Mouse (Mus musculus) liver, adult 2 months (tissue): ENCODE measurements around the gene Esyt2. TPM values are rescaled to one million over a fixed set of nuclear protein-coding genes. Genes with fewer than 3 reads are reported as not detected.

Experiments used
- DNase-seq: peaks from one replicate; pipeline ENCODE4 v3.0.0-alpha.2; 2011; ENCODE audit warnings: low read depth, low spot score; ENCODE audit errors: extremely low read depth
- H3K27ac ChIP-seq: fragments of 200-500 bp; replicated peaks from 2 replicates; pipeline ENCODE4 v1.5.1; 2012; ENCODE audit warnings: low read depth, mild to moderate bottlenecking, control low read depth, inconsistent platforms, low read length; ENCODE audit not compliant: insufficient read depth
- H3K27me3 ChIP-seq: fragments of 200-500 bp; 2 replicates; pipeline ENCODE4 v1.6.1; 2012; ENCODE audit warnings: mild to moderate bottlenecking, moderate library complexity, low read length, inconsistent platforms; ENCODE audit not compliant: control insufficient read depth, insufficient read depth
- H3K36me3 ChIP-seq: fragments of 200-500 bp; 2 replicates; pipeline ENCODE4 v1.6.1; 2012; ENCODE audit warnings: low read length, inconsistent platforms; ENCODE audit not compliant: control insufficient read depth, insufficient read depth
- H3K4me1 ChIP-seq: fragments of 200-500 bp; 2 replicates; pipeline ENCODE4 v1.6.1; 2011; ENCODE audit warnings: low read length; ENCODE audit not compliant: control insufficient read depth, insufficient read depth
- H3K4me3 ChIP-seq: fragments of 200-500 bp; 2 replicates; pipeline ENCODE4 v1.5.1; 2011; ENCODE audit warnings: low read depth, mild to moderate bottlenecking, control low read depth, low read length, moderate library complexity; ENCODE audit not compliant: insufficient read depth
- H3K79me2 ChIP-seq: fragments of 200-500 bp; 2 replicates; pipeline ENCODE4 v1.6.1; 2012; ENCODE audit warnings: inconsistent platforms, mild to moderate bottlenecking, low read length, moderate library complexity; ENCODE audit not compliant: control insufficient read depth, insufficient read depth
- H3K9ac ChIP-seq: fragments of 200-500 bp; 2 replicates; pipeline ENCODE4 v1.6.1; 2012; ENCODE audit warnings: low read depth, mild to moderate bottlenecking, control low read depth, inconsistent platforms, low read length
- CTCF ChIP-seq: fragments of 200-500 bp; IDR thresholded peaks from 2 replicates; pipeline ENCODE4 v1.5.1; 2011; ENCODE audit warnings: low read depth, low read length, control low read depth
- POLR2A ChIP-seq: fragments of 200-500 bp; IDR thresholded peaks from 2 replicates; pipeline ENCODE4 v1.6.1; 2011; ENCODE audit warnings: low read length, control low read depth; ENCODE audit not compliant: insufficient read depth; ENCODE audit errors: extremely low read depth
- WGBS: fragments of 180-500 bp; shearing (Covaris S2); methylation state at CpG from one replicate; pipeline ENCODE4 v1.1.7; 2018; 5-methylcytosine and 5-hydroxymethylcytosine counted together
- polyA plus RNA-seq: library from polyadenylated mRNA; depleted of rRNA; stranded (reverse); fragments of >200 nt; gene quantifications from 2 replicates; pipeline ENCODE4 v1.2.3, GENCODE M21; 2012
- total RNA-seq: library from RNA; depleted of rRNA; stranded (reverse); fragments of >200 nt; gene quantifications from 2 replicates; pipeline ENCODE4 v1.2.3, GENCODE M21; 2014

Gene Esyt2
- total and polyA plus RNA-seq, 2 experiments: 2.4 to 27.7 TPM

DNA sequence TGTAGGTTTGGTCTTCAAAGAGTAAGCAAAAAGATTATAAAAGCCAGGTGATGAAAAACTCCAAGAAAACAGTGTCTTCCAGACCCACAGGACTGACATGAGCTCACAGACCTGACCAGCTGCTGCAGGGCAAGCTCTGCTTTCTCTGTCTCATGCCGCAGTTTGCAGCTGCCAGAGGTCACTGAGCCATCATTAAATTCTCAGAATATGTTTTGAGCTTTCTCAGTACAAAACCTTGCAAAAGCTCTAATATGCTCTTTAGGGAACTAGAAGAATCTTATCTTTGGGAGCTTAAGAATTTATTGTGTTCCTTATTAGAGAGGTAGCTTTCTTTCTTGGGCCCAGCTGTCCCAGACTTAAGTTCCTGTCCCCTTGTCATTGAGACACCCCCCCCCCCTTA is 25.0 kb downstream of the Esyt2 start:
- DNase-seq: no peak
- H3K79me2 ChIP-seq: peaks cover 15% of the 10 kb centered on the region
- H3K4me3 ChIP-seq: no peak overlapping the region
- no peak for TF ChIP-seq POLR2A
- no peak for TF ChIP-seq CTCF
- 31% methylated on average over 1 of the region's 1 CpGs for WGBS
- no peaks in the 10 kb centered on the region for H3K36me3 ChIP-seq
- H3K4me1 ChIP-seq: peaks cover 2% of the 10 kb centered on the region; the same call in 1 of the 2 replicates
- H3K9ac ChIP-seq: no peak overlapping the region
- no peak overlapping the region for H3K27ac ChIP-seq
- H3K27me3 ChIP-seq: no peaks in the 10 kb centered on the region

DNA sequence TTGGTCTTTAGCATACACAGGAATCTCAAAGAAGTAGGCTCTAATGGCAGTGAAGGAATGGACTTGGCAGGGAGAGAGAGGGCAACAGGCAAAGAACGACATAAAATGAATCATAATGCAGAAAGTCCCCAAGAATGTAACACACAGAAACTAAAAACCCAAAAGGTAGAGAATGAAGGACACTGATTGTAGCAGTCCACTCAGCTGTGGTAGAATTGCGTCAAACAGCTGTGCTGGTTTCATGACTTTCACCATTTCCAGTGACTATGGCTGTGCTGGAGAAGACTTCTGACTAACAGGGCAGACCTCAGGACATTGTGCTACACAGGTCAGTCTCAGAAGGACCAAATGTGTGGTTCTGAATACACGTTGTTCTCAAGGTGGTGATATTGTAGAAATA is 26.9 kb downstream of the Esyt2 start:
- H3K9ac ChIP-seq: no peak overlapping the region
- WGBS: 91% methylated on average over 3 of the region's 3 CpGs
- H3K4me1 ChIP-seq: peaks cover 2% of the 10 kb centered on the region; the same call in 1 of the 2 replicates
- no peak overlapping the region for H3K27ac ChIP-seq
- TF ChIP-seq POLR2A (no peak), CTCF (no peak)
- no peaks in the 10 kb centered on the region for H3K27me3 ChIP-seq
- no peaks in the 10 kb centered on the region for H3K36me3 ChIP-seq
- no peak for DNase-seq
- no peak overlapping the region for H3K4me3 ChIP-seq
- peaks cover 15% of the 10 kb centered on the region for H3K79me2 ChIP-seq

DNA sequence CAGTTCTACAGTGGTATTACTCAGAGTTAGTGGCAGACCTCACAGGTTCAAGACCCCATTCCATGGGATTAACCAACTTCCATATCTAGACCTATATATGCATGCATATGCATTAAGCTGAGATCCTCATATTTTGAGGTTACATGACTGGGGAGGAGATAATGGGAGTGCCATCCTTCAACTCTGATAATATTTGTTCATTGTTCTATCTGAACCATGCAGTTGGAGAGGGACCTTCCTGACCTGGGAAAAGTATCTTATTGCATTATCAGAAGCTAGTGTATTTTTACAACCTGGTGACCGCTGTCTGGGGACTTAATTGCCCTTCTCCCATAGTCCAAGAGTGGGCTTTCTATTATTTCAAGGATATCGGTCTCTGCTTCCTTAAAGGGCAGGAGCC is 27.6 kb downstream of the Esyt2 start:
- 91% methylated on average over 2 of the region's 2 CpGs for WGBS
- no peak overlapping the region for H3K27ac ChIP-seq
- no peaks in the 10 kb centered on the region for H3K36me3 ChIP-seq
- H3K27me3 ChIP-seq: no peaks in the 10 kb centered on the region
- no peak overlapping the region for H3K9ac ChIP-seq
- TF ChIP-seq CTCF: no peak
- no peak for TF ChIP-seq POLR2A
- peaks cover 15% of the 10 kb centered on the region for H3K79me2 ChIP-seq
- peaks cover 2% of the 10 kb centered on the region; the same call in 1 of the 2 replicates for H3K4me1 ChIP-seq
- H3K4me3 ChIP-seq: no peak overlapping the region
- DNase-seq: no peak

DNA sequence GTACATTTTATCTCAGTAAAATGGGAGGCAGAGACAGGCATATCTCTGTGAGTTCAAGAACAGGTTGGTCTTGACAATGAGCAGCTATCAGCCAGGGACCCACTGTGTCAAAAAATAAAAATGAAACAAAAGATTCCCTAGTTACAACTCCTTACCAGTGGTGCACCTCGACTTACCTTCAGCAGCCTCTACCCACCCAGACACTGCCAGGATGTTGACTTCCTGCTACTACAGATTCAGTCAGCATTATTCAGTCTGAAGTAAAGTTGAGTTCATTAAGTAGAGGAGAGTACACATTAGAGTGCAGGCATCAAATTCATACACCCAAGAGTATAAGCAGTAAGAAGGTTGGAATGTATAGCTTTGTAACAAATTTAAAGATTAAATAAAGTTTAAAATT is 32.8 kb downstream of the Esyt2 start:
- H3K79me2 ChIP-seq: peaks cover 4% of the 10 kb centered on the region; the same call in 1 of the 2 replicates
- no peak overlapping the region for H3K4me3 ChIP-seq
- TF ChIP-seq POLR2A (no peak), CTCF (no peak)
- no peak overlapping the region for H3K27ac ChIP-seq
- H3K4me1 ChIP-seq: no peaks in the 10 kb centered on the region; the same call in 1 of the 2 replicates
- no peak for DNase-seq
- H3K27me3 ChIP-seq: no peaks in the 10 kb centered on the region
- WGBS: 78% methylated on average over 1 of the region's 1 CpGs
- H3K36me3 ChIP-seq: no peaks in the 10 kb centered on the region
- no peak overlapping the region for H3K9ac ChIP-seq

DNA sequence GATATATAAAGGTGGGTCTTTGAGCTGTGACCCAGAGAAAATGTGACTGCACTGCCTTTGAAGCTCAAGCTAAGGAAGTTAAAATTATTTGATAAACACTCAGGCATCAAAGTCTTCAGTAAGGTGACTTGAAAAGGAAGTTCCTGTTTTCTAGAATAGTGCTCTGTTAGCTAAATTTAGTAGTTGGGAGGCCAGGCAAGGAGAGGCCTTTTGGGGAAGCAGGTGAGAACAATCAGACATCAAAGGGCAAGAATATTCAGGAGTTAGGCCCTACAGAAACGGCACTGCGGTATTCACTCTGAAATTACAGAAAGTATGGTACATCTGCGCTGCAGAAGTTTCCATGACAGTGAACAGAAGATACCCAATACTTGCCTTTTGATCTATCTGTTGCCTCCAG is 34.5 kb downstream of the Esyt2 start:
- TF ChIP-seq POLR2A (no peak), CTCF (no peak)
- no peak overlapping the region for H3K9ac ChIP-seq
- H3K36me3 ChIP-seq: peaks cover 2% of the 10 kb centered on the region; the same call in 1 of the 2 replicates
- H3K4me1 ChIP-seq: no peaks in the 10 kb centered on the region
- no peak for DNase-seq
- H3K27me3 ChIP-seq: no peaks in the 10 kb centered on the region
- H3K4me3 ChIP-seq: no peak overlapping the region
- 86% methylated on average over 3 of the region's 3 CpGs for WGBS
- no peak overlapping the region for H3K27ac ChIP-seq
- no peaks in the 10 kb centered on the region; the same call in 1 of the 2 replicates for H3K79me2 ChIP-seq

DNA sequence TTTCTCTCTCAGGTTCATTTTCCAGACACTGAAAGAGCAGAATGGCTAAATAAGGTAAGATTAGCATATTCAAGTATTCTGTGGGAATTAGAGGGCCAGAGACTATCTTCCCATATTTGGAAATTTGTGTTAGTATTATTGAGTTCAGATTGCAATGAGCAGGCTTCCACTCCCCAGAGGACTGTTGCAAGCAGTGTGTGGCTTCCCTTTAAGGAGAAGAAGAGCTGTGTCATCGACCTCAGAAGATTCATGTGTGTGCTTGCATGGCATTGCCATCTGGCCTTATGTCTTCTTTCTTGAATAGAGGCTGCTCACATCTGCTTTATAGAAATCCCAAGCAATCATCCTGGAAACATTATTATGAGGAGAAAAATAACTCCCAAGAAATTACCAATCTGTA is 36.8 kb downstream of the Esyt2 start:
- DNase-seq: no peak
- no peak overlapping the region for H3K9ac ChIP-seq
- H3K36me3 ChIP-seq: peaks cover 7% of the 10 kb centered on the region; the same call in 1 of the 2 replicates
- no peak for TF ChIP-seq CTCF
- no peak for TF ChIP-seq POLR2A
- 80% methylated on average over 1 of the region's 1 CpGs for whole genome bisulfite sequencing
- H3K4me3 ChIP-seq: no peak overlapping the region
- no peak overlapping the region for H3K27ac ChIP-seq
- H3K27me3 ChIP-seq: no peaks in the 10 kb centered on the region
- H3K4me1 ChIP-seq: no peaks in the 10 kb centered on the region
- no peaks in the 10 kb centered on the region; the same call in 1 of the 2 replicates for H3K79me2 ChIP-seq
